Mouse (Mus musculus) embryo, embryonic 10.5 days (tissue): ENCODE results near the gene Ccl21a.
"Not testable (repeated sequence)": the region's sequence is repeated elsewhere in the genome, so short reads cannot be mapped to it uniquely, and the experiment has no call there.

Experiments used
- DNase-seq: peaks from one replicate; pipeline ENCODE4 v3.0.0-alpha.2; 2015; ENCODE audit warnings: low spot score

The Ccl21a gene

DNA sequence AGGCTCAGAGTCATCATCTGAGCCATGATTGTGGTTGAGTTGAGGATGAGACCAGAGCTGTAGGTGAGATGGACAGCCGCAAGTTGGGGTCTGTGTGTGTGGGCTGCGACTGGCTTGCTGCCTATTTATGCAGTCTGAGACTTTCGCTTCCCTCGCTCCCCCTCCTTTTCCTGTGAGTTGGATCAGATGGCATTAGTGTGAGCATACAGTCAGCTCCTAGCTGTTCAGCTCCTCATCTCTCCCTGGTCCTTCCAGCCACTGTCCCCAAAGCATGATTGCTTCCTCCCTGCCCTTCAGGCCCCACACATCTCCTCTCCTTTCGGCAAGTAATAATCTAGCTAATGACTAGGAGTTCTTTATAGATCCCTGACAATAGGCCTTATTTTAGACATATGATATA lies at the start of gene Ccl21a:
Gene Ccl21a, minus strand, starts transcription at position 101 of the 400 bp plus-strand sequence.
- not testable (repeated sequence) for DNase-seq

DNA sequence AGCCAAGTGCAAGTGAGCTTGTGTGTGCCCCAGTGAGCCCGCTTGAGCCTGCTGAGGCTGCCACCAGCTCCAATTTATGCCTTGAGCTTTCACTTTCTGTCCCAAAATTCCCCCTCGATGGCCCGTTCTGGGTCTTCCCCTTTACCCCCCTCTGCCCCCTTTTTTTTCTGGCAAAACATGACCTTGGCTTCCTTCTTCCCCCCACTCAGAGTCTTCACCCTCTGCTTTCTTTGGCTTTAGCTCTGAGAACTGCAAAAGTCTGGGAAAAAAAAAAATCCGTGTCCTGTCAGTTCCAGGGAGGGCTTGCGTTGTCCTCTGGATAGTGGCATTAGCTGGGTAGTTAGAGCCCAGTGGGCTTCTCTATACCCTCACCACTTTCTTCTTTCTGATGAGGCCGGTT lies 17.3 kb downstream of the Ccl21a start, which contains the start of gene Ccl19:
Gene Ccl19, minus strand, starts transcription at position 101 of the 400 bp plus-strand sequence.
- DNase-seq: not testable (repeated sequence)

DNA sequence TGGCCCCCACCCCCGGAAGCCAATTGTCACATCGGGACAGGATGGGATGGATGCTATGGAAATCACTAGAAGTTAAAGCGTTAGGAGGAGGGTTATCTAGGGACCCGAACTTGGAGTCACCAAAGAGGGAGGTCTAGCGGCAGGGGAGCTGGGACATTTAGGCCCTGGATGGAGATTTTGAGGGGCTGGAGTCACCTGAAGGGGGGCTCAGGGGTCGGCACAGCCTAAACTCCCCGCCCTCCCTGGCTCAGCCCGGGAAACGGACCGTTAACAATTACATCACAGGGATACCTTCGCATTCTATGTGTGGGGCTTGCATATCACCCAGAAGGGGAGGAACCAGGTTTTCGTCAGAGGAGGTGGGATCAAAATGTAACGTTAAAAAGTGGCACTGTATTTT lies 38.5 kb downstream of the Ccl21a start, which contains the start of gene 4930578G10Rik:
Gene 4930578G10Rik, plus strand, starts transcription at position 301 of the 400 bp plus-strand sequence.
- DNase-seq: not testable (repeated sequence)
